Mouse (Mus musculus): ENCODE measurements around the gene Ank3. TPM values are rescaled to one million over a fixed set of nuclear protein-coding genes. Genes with fewer than 3 reads are reported as not detected.

Ank3 gene
- polyA plus RNA-seq, 1 experiment from 2014 or later: 48.8 TPM

DNA sequence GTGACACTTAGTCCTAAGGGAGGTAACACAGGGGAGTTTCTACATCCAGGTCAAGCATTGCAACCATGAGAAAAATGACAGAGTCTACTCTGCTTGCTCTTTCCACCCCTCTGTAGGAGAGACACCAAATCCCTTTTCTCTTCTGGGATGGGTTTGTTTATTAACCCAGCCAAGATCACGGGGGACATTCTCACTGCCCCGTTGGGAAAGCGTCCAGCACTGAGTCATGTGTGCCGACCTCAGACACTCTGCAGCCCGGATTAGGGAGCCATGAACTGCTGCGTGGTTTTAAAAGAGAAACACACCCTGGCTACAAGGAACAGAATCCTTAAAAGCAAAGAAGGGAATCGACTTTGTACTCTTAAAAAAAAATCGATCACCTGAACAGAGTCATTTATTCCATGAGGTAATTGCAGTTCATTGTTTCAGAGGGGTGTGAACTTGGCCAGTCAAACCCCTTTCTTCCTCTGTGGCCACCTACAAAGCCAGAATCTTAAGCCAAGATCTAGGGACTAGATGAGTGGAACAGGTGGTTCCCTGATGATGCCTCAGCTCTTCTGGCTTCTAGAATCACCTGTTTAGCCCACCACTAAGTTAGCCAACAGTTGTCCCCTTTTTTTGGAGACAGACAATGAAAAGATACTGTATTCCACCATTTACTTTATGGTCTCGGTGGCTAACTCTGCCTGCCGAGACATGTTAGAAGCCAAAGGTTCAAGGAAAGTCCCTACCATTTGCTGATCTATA is 518.3 kb downstream of the Ank3 start:
- H3K4me3 ChIP-seq (replicated peaks; ENCODE audit: low read depth, low read length): no peak overlapping the region
- H3K27ac ChIP-seq: peak overlapping the region; percentile 54
- H3K4me1 ChIP-seq (replicated peaks; ENCODE audit: insufficient read depth, low read length): peaks cover 5% of the 10 kb centered on the region; the same call in 1 of the 2 replicates
- H3K9ac ChIP-seq (ENCODE audit: low read depth, low read length): no peak overlapping the region
- peak; percentile 73 for ATAC-seq (replicated peaks; ENCODE audit: low FRiP score, low read depth)
- no peak for TF ChIP-seq CTCF (IDR thresholded peaks at IDR 0.05; ENCODE audit: low read depth)
- DNase-seq (ENCODE audit: low spot score): no peak
- H3K9me3 ChIP-seq (replicated peaks; ENCODE audit: low read length): no peaks in the 10 kb centered on the region
- H3K36me3 ChIP-seq (ENCODE audit: insufficient read depth, low read length): no peaks in the 10 kb centered on the region
- 51% methylated on average over 10 of the region's 10 CpGs for whole genome bisulfite sequencing
- H3K27me3 ChIP-seq (ENCODE audit: insufficient read depth, low read length): no peaks in the 10 kb centered on the region
- no peak overlapping the region for H3K4me2 ChIP-seq (ENCODE audit: low read length)

DNA sequence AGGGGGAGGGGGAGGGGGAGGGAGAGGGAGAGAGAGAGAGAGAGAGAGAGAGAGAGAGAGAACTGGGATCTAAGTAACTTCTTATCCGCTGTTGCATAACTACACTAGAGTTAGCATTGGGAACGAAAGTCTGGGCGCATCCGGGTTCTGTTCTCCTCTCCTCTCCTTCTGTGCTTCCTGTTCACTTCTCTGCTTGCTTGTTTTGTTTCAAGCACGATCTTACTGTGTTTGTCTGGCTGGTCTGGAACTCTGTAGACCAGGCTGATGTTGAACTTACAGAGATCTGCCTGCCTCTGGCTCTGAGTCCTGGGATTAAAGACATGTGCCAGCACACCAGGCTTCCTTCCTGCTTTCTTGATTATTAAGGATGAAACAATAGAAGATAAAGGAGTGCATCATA is 519.1 kb downstream of the Ank3 start:
- Histone ChIP-seq H3K27me3 (ENCODE audit: insufficient read depth, low read length) (no peaks in the 10 kb centered on the region), H3K9me3 (replicated peaks; ENCODE audit: low read length) (no peaks in the 10 kb centered on the region), H3K4me1 (replicated peaks; ENCODE audit: insufficient read depth, low read length) (peaks cover 5% of the 10 kb centered on the region; the same call in 1 of the 2 replicates), H3K27ac (no peak overlapping the region), H3K4me2 (ENCODE audit: low read length) (no peak overlapping the region), H3K36me3 (ENCODE audit: insufficient read depth, low read length) (no peaks in the 10 kb centered on the region), H3K9ac (ENCODE audit: low read depth, low read length) (no peak overlapping the region), H3K4me3 (replicated peaks; ENCODE audit: low read depth, low read length) (no peak overlapping the region)
- no peak for ATAC-seq (replicated peaks; ENCODE audit: low FRiP score, low read depth)
- no peak for DNase-seq (ENCODE audit: low spot score)
- WGBS: 94% methylated on average over 5 of the region's 5 CpGs
- TF ChIP-seq CTCF (IDR thresholded peaks at IDR 0.05; ENCODE audit: low read depth): no peak

DNA sequence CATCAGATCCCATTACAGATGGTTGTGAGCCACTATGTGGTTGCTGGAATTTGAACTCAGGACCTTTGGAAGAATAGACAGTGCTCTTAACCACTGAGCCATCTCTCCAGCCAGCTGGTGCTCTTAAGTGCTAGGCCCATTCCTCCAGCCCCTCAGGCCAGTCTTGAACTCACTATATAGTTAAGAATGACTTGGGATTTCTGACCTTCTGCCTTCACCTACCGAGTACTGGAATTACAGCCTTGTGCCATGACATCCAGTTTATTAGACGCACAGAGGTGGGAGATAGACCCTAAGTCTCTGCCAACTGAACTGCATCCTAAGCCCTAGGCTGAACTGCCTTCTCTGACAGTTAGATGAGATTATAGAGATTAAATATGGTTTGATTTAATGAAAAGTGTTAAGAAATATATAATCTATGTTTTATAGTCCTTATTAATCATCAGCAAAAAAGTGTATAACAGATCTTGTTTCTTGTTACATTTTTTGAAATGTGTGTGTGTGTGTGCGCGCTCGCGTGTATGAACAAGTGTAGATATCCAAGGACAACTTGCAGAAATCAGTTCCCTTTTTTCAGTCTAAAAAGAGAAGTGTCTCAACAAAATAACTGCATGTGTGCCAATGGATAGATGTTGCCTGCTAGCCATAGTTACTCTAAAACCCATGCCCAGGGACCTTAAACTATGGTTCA is 520.0 kb downstream of the Ank3 start:
- H3K9ac ChIP-seq (ENCODE audit: low read depth, low read length): no peak overlapping the region

DNA sequence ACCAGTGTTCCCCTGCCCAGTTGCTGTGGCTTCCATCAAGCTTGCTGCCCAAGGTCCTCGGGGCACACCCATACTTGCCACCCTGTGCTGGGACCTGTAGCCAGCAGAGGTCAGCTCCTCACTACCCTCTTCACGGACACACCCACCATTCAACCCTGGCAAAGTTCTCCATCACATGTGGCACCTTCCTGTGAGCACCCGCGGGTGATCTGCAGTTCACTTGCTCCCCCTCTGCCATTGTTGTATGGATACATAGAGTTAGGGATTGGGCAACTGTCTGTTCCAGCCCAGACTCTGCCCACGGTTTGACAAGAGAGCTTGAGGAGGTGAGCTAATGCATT is 520.5 kb downstream of the Ank3 start:
- ATAC-seq (replicated peaks; ENCODE audit: low FRiP score, low read depth) (no peak), DNase-seq (ENCODE audit: low spot score) (no peak)
- Histone ChIP-seq H3K4me3 (replicated peaks; ENCODE audit: low read depth, low read length) (no peak overlapping the region), H3K36me3 (ENCODE audit: insufficient read depth, low read length) (no peaks in the 10 kb centered on the region), H3K9me3 (replicated peaks; ENCODE audit: low read length) (no peaks in the 10 kb centered on the region), H3K4me2 (ENCODE audit: low read length) (no peak overlapping the region), H3K9ac (ENCODE audit: low read depth, low read length) (no peak overlapping the region), H3K4me1 (replicated peaks; ENCODE audit: insufficient read depth, low read length) (peaks cover 5% of the 10 kb centered on the region; the same call in 1 of the 2 replicates), H3K27ac (no peak overlapping the region), H3K27me3 (ENCODE audit: insufficient read depth, low read length) (no peaks in the 10 kb centered on the region)
- TF ChIP-seq CTCF (IDR thresholded peaks at IDR 0.05; ENCODE audit: low read depth): no peak
- 86% methylated on average over 5 of the region's 5 CpGs for WGBS

More for the DNA sequence above, 520.0 kb downstream of the Ank3 start:
- Histone ChIP-seq H3K9me3 (replicated peaks; ENCODE audit: low read length) (no peaks in the 10 kb centered on the region), H3K36me3 (ENCODE audit: insufficient read depth, low read length) (no peaks in the 10 kb centered on the region), H3K27ac (no peak overlapping the region), H3K4me3 (replicated peaks; ENCODE audit: low read depth, low read length) (no peak overlapping the region), H3K4me1 (replicated peaks; ENCODE audit: insufficient read depth, low read length) (peaks cover 5% of the 10 kb centered on the region; the same call in 1 of the 2 replicates), H3K4me2 (ENCODE audit: low read length) (no peak overlapping the region), H3K27me3 (ENCODE audit: insufficient read depth, low read length) (no peaks in the 10 kb centered on the region)
- no peak for TF ChIP-seq CTCF (IDR thresholded peaks at IDR 0.05; ENCODE audit: low read depth)
- WGBS: 97% methylated on average over 6 of the region's 6 CpGs
- ATAC-seq (replicated peaks; ENCODE audit: low FRiP score, low read depth) (no peak), DNase-seq (ENCODE audit: low spot score) (no peak)

DNA sequence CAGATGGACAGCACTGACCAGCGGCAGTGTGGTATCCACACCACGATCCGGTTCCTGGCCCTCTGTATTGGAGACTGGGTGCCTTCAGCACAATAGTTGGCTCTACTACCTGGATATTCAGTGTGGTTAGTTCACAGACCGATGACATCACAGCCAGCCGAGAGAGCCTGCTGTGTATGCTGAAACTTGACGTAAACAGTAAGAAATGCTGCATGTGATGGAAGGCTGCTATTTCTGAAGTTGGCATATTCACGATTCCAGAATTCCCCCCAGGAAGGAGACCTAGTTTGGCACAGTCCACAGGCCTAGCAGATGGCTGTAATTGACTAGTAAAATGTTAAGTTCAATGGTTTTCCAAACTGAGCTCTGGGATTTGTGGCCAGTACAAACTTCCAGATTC is 521.2 kb downstream of the Ank3 start:
- Histone ChIP-seq H3K27me3 (ENCODE audit: insufficient read depth, low read length) (no peaks in the 10 kb centered on the region), H3K9me3 (replicated peaks; ENCODE audit: low read length) (no peaks in the 10 kb centered on the region), H3K9ac (ENCODE audit: low read depth, low read length) (no peak overlapping the region), H3K4me1 (replicated peaks; ENCODE audit: insufficient read depth, low read length) (peaks cover 10% of the 10 kb centered on the region; the same call in 1 of the 2 replicates), H3K36me3 (ENCODE audit: insufficient read depth, low read length) (no peaks in the 10 kb centered on the region), H3K4me2 (ENCODE audit: low read length) (no peak overlapping the region), H3K4me3 (replicated peaks; ENCODE audit: low read depth, low read length) (no peak overlapping the region), H3K27ac (no peak overlapping the region)
- no peak for TF ChIP-seq CTCF (IDR thresholded peaks at IDR 0.05; ENCODE audit: low read depth)
- ATAC-seq (replicated peaks; ENCODE audit: low FRiP score, low read depth): no peak
- WGBS: 82% methylated on average over 7 of the region's 7 CpGs
- DNase-seq (ENCODE audit: low spot score): no peak

DNA sequence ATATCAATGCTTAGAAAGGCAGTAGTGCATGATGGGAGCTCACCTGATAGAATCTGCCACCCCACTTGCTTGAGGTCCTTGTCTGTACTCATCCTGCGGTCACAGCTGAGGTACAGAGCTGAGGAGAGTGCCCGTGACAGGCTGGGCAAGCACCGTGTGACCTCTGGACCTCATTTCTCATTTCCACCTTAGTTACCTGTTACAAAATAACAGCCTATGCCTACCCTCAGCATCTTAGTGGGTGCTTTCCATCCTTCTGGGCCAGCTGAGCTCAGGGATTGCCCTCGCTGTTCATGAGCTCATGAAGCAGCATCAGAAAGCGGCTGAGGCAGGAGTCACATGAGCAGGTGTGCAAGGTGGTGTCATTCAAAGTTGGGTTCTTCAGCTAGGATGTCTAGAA is 523.5 kb downstream of the Ank3 start:
- Histone ChIP-seq H3K9me3 (replicated peaks; ENCODE audit: low read length) (no peaks in the 10 kb centered on the region), H3K27me3 (ENCODE audit: insufficient read depth, low read length) (no peaks in the 10 kb centered on the region), H3K4me3 (replicated peaks; ENCODE audit: low read depth, low read length) (no peak overlapping the region), H3K9ac (ENCODE audit: low read depth, low read length) (no peak overlapping the region), H3K4me1 (replicated peaks; ENCODE audit: insufficient read depth, low read length) (0 out of 2 replicates have a peak, but pooled peaks cover 12% of the 10 kb centered on the region), H3K27ac (0 out of 2 replicates have a peak overlapping the region, but pooled peaks have one; percentile 54), H3K36me3 (ENCODE audit: insufficient read depth, low read length) (no peaks in the 10 kb centered on the region), H3K4me2 (ENCODE audit: low read length) (no peak overlapping the region)
- 0 out of 2 replicates have a peak, but pooled peaks have one; percentile 8 for ATAC-seq (replicated peaks; ENCODE audit: low FRiP score, low read depth)
- TF ChIP-seq CTCF (IDR thresholded peaks at IDR 0.05; ENCODE audit: low read depth): no peak
- DNase-seq (ENCODE audit: low spot score): no peak
- WGBS: 79% methylated on average over 5 of the region's 5 CpGs

Measured in kidney, postnatal 0 days (tissue).